Mouse (Mus musculus): ENCODE measurements around the gene Tgif1.
"Not testable (repeated sequence)": the region's sequence is repeated elsewhere in the genome, so short reads cannot be mapped to it uniquely, and the experiment has no call there.

Gene Tgif1

DNA sequence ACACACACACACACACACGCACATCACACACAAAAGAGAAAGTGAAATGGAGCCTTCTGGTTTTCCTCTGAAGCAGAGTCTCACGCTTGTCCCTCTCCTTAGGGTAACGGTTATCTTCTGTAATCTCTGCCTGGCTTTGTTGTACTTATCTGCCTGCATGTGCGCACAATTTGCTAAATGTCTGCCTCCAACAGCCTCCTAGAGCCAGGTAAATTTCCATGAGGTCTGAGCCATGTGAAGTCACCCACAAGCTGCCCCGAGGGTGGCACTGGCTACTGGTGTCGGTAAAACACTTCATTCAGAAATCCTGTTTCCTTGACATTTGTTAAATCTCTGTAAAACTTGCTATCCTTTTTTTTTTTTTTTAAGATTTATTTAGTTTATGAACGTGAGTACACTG is 15.3 kb downstream of the Tgif1 start:
- no peak for DNase-seq

DNA sequence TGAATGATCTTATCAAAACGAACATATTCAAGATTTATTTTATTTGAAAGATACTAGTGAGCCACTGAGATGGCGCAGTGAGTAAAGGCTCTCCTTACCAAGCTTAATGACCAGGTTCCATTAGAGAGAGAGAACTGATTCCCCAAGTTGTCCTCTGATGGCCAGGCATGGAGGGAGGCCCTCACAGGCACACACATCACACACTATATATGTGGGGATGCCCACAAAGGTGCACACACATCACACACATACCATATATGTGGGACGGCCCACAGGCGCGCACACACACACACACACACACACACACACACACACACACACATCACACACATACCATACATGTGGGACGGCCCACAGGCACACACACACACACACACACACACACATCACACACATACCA is 15.9 kb downstream of the Tgif1 start:
- DNase-seq: not testable (repeated sequence)

DNA sequence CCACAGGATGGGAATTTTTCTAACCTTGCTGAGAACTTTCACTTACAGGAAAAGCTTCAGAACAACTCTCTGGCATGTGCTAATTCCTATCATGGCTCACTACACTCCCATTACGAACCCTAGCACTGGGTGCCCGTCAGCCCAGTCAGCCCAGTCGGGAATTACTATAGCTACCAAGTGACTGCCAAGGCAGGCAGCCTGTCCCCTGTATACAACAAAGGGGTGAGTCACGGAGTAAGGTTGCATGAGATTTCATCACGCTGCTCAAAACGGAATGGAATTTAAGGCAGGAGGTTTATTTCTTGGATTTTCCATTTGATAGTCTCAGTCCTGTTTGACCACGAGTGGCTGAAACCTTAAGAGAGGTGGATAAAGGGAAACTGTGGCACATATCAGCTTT is 16.5 kb downstream of the Tgif1 start:
- DNase-seq: no peak

DNA sequence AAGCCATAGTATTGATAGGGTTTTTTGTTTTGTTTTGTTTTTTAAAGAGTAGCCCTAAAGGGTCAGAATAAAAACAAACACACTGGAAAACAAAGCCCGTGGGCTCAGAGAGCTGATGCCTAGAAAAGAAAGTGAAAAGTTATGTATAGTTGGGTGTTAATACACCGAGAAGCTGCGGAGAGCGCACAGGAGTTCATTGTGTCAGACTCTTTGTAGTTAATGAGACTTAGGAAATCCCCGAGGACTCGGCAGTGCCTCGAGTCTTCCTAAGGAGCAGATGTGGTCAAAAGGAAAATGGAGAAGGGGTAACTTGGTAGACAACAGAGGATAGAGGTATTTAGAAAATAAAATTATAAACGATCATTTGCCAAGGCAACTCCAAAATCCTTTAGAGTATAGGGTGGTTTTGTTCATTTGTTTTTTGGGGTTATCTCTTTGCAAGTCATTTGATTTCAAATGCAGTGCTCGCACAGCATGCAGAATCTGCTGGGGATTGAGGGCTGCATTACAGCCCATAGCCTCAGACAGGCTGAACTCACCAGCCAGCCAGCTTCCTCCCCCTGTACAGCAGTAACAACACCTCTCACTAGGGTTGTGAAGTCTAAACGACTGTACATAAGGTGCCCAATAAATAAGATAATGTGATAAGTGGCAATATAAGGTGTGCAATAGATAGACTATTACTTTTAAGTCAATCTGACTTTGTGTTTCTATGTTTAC is 18.1 kb downstream of the Tgif1 start:
- no peak for DNase-seq

DNA sequence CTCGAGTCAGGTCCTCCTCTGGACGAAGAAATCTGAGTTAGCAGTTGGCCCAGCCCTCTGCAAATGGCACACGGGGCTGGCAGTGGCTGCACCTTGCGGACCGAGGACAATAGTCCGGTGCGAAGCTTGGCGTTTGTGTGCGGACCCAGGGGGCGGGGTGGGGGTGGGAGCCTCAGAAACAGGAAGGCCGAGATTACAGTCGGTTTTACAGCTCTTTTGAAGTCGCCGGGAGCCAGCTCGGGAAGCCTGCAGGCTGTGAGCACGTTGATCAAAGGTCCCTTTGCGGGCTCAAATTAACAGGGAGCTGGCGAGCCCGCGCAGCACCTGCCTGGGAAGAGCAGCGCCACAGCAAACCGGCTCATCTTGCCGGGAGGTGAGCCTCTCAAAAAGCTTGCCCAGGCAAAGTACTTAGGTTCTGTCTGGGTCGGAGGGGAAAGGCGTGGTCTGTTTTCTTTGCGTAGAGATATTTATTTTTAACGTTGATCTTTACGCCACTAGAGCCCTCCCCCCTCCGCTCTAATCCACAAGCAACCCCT is 18.8 kb downstream of the Tgif1 start:
- DNase-seq: no peak

DNA sequence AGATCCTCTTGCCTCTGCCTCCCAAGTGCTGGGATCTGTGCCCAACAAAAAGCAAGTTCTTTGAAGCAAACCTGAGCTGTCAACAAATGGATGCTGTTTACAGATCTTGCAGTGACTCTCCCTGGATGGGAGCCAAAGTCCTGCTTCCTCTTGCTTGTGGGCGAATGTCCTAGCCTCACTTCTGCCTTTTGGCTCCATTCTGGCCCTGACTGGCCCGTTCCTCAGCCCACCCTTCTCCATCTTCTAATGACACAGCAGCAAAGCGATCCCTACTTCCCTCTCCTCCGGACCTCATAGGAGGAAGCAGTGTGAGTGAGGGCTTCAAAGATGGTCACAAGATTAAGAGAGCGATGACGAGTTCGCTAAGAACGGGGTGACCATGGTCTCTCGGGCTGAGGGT is 20.8 kb downstream of the Tgif1 start:
- DNase-seq: no peak

DNA sequence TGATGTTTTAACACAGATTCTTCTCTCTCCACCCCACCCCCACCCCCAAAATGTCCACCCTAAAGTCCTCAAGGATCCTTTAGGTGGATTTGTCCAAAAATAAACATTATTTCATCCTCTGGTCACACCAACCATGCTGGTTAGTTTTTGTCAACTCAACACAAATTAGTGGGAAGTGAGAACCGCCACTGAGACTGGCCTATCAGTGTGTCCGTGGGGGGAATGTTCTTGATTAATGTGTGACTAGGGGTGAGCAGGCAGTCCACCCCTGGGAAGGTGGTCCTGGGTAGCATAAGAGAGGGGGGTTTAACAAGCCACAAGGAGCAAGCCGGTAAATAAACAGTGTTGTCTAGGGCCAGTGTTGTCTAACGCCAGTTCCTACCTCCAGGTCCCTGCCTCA is 21.8 kb downstream of the Tgif1 start:
- DNase-seq: no peak

DNA sequence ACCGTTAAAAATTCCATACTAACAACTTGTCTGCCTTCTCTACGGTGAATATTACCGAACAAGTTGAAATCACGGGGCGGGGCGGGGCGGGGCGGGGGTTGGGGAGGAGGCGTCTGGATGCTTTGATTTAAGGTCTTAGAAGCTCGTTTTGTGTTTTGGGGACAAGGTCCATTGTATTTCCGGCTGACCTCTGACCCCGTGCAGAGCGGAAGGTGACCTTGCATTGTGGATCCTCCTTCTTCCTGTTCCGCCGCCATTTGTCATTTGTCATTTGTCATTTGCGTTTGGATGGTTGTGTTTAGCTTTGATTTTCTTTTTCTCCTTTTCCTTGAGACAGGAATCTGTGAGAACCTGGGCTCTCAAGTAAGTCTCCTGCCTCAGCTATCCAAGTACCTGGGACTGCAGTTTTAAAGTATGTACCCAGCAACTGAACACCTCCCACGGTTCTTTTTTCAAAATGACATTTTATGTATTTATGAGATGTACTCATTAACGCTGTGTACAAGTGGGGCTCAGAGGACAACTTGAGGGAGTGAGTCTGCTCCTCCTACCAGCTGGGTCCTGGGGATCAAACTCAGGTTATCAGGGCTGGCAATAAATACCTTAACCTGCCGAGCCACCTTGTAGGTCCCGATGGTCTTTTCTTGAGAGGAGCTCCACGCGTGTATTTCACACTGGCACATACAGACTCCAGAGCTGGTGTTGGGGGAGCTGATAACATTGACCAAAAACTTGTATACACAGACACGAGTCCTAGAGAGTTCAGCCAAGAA is 23.2 kb downstream of the Tgif1 start:
- no peak for DNase-seq

DNA sequence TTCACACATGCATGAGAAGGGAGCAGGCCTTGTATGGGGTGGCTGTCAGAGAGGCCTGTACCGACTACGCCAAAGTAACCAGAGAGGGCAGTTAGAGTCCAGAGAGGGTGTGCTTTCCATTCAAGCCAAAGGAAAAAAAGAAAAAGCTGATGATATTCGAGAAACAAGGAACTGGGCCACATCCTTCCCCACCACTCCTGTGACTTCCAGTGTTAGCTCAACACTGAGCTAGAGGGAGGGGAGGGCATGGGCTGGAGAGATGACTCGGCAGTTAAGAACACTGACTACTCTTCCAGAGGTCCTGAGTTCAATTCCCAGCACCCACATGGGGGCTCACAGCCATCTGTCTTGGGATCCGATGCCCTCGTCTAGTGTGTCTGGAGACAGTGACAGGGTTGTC is 24.1 kb downstream of the Tgif1 start:
- DNase-seq: no peak

DNA sequence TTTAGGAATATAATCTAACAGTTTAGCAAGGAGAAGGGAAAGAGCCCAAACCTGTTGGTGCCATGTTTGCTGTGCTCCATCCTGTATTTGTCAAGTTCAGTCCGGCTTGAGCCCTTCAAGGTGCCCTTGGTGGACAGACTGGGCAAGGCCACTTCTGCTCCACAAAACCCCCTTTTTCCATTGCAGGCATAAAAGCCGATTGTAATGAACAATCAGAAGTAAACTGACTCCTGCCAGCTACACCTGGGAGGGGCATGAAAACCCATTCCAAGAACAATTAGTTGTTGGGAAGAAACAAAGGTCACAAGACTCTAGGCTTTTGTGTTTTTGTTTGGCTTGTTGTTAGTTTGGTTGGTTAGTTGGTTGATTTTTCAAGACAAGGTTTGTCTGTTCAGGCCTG is 24.8 kb downstream of the Tgif1 start:
- no peak for DNase-seq

DNA sequence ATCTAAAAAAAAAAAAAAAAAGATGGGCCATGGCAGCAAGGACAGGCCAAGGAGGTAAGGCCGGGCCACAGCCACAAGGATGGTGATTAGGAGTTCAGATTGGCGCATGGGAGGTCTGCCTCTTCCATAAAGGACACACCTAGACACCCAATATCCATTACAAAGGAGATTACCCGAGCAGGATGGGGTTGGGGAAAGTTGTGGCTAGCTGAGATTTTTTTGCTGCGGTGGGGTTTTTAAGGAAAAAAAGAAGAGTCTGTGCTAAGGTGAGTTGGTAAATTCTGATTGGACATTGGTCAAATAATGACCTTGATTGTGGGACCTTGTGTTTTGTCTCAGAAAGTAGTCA is 25.2 kb downstream of the Tgif1 start:
- DNase-seq: no peak

DNA sequence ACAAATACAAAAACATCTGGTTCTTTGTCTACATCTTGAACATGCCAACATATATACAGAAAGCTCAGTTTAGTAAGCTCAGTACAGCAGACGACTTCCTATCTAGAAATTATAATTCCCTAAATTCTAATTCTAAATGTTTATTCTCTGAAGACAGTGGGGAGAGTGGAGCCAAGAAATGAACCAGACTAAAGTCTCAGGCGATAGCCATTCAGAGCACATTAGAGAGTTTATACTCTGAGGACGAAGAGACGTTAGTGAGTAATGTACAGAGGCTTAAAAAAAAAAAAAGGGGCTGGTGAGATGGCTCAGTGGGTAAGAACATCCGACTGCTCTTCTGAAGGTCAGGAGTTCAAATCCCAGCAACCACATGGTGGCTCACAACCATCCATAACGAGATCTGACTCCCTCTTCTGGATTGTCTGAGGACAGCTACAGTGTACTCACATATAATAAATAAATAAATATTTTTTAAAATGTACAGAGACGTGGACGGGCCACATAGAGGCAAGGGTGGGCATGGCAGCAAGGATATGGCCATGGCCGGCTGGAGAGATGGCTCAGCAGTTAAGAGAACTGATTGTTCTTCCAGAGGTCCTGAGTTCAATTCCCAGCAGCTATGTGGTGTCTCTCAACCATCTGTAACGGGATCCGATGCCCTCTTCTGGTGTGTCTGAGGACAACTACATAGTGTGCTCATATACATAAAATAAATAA is 25.7 kb downstream of the Tgif1 start:
- DNase-seq: not testable (repeated sequence)

DNA sequence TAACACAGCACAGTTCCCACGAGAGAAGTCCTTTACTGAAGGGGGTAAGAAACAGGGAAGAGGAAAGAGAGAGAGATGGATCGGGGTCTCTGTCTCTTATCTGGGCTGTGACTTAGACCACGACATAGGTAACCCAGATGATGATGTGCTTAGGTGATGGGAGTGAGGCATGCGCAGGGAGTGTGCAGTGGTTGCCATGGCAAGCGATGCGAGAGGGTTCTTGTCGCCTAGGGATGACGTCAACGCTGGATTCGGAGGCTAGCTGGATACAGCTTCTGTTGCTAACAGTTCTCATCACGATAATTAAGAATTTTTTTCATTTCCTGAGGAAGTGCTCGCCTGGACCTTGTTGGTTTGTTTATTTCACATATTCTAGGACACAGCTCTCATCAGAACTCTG is 27.1 kb downstream of the Tgif1 start:
- no peak for DNase-seq

DNA sequence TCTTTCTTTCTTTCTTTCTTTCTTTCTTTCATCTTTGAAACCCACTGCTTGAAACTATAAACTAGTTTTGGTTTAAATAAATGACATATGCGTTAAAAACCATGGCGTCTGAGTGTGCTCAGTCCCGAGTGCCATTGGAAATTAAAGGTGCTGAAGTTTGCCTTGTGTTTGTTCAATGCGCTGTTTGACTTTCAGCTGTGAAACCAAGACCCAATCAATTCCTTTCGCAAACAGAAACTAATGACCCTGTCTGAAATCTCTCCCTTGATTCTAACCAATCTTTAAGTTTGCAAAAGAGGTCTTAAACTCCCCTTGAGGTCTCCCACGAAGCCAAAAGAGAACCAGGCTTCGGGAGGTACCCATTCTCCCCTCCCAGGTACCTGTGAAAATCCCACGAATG is 30.3 kb downstream of the Tgif1 start:
- no peak for DNase-seq

DNA sequence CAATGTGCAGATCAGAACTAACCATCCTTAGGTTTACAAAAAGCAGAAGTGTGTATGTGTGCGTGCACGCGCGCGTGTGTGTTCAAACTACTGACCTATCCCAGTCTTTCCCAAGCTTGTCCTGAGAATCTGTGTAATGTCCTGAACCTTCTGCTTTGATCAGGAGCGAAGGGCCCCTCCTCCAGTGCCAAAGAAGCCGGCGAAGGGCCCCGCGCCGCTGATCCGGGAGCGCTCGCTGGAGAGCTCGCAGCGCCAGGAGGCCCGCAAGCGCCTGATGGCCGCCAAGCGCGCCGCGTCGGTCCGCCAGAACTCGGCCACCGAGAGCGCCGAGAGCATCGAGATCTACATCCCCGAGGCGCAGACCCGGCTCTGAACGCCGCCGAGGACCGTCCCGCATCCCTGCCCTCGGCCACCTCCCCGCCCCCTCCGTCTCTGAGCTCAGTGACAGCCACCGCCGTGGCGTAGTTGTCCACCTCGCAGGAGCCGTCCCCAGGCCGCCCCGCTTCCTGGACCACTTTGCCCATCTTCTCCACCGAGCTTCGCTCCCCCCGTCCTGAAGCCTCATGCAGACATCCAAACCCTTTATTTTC is 35.4 kb downstream of the Tgif1 start:
- DNase-seq: no peak

DNA sequence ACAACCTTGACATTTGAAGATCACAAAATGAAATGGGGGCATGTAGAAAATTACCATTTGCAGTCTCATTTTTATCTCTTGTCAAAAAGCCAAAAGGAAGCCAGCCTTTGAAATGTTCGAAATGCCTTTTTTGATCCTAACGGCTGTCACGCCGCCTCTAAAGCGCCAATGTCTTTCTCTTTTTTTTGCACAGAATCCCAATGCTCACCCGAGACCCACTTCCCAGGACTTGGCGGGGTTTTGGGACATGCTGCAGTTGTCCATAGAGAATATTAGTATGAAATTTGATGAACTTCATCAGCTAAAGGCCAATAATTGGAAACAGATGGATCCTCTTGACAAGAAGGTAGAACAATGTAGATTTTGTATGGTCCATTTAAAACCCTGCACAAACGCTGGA is 38.3 kb downstream of the Tgif1 start:
- DNase-seq: no peak

DNA sequence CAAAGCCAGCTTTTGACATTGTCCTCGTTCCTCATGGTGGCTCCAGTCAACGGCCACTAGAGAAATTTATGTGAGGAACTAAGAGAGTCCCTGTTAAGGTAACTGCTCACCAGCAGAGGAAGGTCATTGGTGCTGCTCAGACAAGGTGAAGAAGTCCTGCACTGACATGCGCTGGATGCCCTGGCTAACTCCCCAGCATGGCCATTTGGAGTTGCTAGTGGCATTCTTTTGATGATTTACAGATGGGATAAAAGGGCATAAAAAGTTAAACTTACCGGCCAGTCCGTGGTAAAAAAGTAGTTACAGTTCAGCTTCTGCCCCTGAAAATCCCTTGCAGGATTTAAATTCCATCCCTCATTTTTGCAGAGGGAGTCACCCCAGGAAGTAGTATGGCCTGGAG is 42.6 kb downstream of the Tgif1 start:
- DNase-seq: no peak

DNA sequence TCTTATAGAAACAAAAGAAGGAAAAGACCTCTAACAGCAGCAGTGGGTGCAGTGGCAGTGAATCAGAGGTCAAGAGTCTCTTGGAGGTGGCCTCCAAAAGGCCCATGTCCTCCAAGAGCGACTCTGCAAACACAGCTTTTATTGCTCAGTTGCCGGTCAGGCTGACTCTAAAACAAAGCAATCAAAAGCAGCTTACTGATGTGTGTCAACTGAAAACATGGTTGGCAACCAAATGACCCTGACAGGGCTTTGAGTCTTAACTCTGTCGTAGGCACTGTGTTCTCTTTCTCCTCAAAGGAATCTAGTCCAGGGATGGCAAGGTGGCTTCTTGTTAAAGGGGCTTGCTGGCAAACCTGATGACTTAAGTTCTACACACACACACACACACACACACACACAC is 43.6 kb downstream of the Tgif1 start:
- no peak for DNase-seq

DNA sequence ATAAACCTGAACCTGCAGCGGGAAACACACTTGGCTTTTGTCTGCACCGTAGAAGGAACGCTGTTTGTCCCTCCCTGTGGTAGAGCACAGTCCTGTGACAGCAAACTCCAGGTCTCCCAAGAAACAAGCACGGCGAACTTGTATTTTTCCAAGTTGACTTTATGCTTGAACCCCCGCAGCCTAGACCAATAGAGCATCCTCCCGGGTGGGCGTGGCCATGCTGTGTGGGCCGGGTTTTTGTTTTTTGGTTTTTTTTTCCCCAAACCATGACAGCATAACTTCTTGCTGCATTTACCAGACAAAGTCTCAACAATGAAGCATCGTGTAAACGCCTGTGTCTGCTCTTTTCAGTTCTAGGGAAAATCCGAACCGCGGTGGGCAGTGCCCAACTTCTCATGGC is 44.5 kb downstream of the Tgif1 start:
- DNase-seq: no peak

DNA sequence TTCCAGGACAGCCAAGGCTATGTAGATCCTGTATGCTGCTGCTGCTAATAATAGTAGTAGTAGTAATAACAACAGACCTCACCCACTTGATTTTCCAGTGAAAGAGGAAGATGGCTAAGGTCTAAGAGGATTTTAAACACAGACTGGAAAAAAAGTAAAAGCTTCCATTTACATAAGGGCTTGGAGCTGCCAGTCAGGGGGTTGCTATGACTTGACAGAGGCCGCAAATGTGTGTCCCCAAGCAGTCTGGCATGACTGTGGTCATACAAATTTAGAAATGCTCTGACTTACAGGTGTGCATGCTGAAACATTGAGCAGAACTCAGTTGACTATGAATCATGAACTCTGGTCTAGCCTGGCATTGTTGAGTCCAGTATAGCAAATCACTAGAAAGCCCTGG is 45.5 kb downstream of the Tgif1 start:
- no peak for DNase-seq

DNA sequence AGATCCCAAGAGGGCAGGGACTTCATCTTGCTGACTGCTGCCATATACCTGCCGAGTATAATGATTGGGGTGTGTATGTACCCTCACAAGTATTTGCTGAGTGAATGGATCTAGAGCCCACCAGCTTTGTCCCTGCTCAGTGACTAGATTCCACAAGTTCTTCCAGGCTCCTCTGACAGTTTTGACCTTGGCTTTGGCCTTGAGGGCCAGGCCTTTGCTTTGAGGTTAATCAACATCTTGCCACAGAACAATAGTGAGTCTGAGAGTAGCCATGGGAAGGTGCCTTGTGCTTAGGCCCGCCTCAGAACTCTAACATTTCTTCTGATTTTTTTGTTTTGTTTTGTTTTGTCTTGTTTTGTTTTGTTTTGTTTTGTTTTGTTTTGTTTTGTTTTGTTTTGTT is 46.7 kb downstream of the Tgif1 start:
- no peak for DNase-seq

DNA sequence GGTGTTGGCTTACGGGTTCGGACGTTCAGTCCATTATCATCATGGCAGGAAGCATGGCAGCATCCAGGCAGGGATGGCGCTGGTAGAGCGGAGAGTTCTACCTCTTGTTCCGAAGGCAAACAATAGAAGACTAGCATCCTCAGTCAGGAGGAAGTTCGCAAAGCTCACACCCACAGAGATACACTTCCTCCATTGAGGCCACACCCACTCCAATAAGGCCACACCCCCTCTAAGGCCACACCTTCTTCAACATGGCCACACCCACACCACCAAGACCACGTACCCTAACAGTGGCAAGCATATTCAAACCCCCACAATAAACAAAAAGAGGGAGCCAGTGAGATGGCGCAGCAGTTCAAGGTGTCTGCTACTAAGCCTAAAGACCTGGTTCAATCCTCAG is 47.5 kb downstream of the Tgif1 start:
- no peak for DNase-seq

DNA sequence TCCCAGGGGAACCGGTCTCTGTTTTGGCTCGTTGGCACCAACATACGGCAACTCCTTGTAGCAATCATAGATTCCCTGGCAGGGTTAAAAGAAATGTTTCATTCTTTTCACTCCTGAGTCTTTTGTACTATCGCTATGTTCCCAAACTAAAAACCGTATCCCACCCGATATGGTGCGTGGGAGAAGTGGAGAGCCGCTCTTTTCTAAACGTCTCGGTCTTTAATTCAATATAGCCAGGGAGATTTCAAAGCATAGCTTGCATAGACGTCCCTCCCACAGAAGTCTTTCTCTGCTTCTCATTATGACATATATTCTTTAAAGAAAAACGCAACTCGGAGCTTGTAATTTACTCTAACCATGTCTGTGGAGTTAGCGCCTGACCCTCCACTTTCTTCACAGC is 51.3 kb downstream of the Tgif1 start:
- DNase-seq: no peak

DNA sequence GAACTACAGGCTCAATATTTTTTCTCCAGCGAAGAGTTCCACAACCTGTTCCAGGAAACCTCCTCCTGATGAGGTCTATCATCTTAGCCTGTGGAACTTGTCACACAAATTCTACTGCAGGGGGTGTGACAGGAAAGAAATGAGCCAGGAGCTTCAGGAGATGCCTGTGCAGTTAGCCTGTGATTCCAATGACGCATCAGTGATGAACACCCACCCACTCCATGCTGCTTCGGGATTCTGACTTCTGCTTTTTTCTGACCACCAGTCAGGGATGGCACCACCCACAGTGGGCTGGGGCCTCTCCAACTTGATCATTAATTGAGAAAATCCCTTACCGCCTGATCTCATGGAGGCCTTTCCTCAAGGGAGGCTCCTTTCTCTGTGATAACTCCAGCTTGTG is 54.1 kb downstream of the Tgif1 start:
- no peak for DNase-seq
